Mouse (Mus musculus) lung, embryonic 16.5 days (tissue): Measurements from ENCODE around the gene Hist2h2ac. TPM values are rescaled to one million over a fixed set of nuclear protein-coding genes. Genes with fewer than 3 reads are reported as not detected.
"Not testable (repeated sequence)": the region's sequence is repeated elsewhere in the genome, so short reads cannot be mapped to it uniquely, and the experiment has no call there.

Experiments used
- ATAC-seq: fragments of 200-750 bp; cut with Nextera tagmentation; 2 replicates; pipeline ENCODE4 v1.8.0; 2017; ENCODE audit warnings: low read depth, mild to moderate bottlenecking, moderate library complexity
- H3K27ac ChIP-seq: fragments of 300-500 bp; sonication (generic); 2 replicates; pipeline ENCODE4 v1.5.1; 2014; ENCODE audit warnings: mild to moderate bottlenecking, control low read depth, low read length
- H3K27me3 ChIP-seq: fragments of 300-500 bp; sonication (generic); 2 replicates; pipeline ENCODE4 v1.6.1; 2014; ENCODE audit warnings: low read depth, low read length, mixed read lengths; ENCODE audit not compliant: control insufficient read depth, insufficient read depth
- H3K36me3 ChIP-seq: fragments of 300-500 bp; sonication (generic); 2 replicates; pipeline ENCODE4 v1.6.1; 2014; ENCODE audit warnings: low read length; ENCODE audit not compliant: control insufficient read depth, insufficient read depth
- H3K4me1 ChIP-seq: fragments of 300-500 bp; sonication (generic); replicated peaks from 2 replicates; pipeline ENCODE4 v1.6.1; 2014; ENCODE audit warnings: low read length, mixed read lengths; ENCODE audit not compliant: control insufficient read depth, insufficient read depth
- H3K4me2 ChIP-seq: fragments of 300-500 bp; sonication (generic); 2 replicates; pipeline ENCODE4 v1.6.1; 2014; ENCODE audit warnings: low read depth, low read length, control low read depth
- H3K4me3 ChIP-seq: fragments of 300-500 bp; sonication (generic); 2 replicates; pipeline ENCODE4 v1.5.1; 2014; ENCODE audit warnings: mild to moderate bottlenecking, low read length, control low read depth
- H3K9ac ChIP-seq: fragments of 300-500 bp; sonication (generic); 2 replicates; pipeline ENCODE4 v1.6.1; 2014; ENCODE audit warnings: low read length, control low read depth
- H3K9me3 ChIP-seq: fragments of 300-500 bp; sonication (generic); 2 replicates; pipeline ENCODE4 v1.6.1; 2016; ENCODE audit warnings: low read length; ENCODE audit not compliant: control insufficient read depth
- WGBS: fragments of 180-500 bp; shearing (Covaris S2); extraction: QIAGEN DNeasy Blood & Tissue Kit; methylation state at CpG from one replicate; pipeline ENCODE4 v1.1.7; 2014; 5-methylcytosine and 5-hydroxymethylcytosine counted together
- polyA plus RNA-seq: library from polyadenylated mRNA; unstranded; fragments of >200 nt; fragmentation: Nextera tagmentation; extraction: Ambion mirVana; gene quantifications from 2 replicates; pipeline ENCODE4 v1.2.1, GENCODE M21; 2015

Hist2h2ac gene
- polyA plus RNA-seq, 1 experiment from 2014 or later = 9.0 TPM

DNA sequence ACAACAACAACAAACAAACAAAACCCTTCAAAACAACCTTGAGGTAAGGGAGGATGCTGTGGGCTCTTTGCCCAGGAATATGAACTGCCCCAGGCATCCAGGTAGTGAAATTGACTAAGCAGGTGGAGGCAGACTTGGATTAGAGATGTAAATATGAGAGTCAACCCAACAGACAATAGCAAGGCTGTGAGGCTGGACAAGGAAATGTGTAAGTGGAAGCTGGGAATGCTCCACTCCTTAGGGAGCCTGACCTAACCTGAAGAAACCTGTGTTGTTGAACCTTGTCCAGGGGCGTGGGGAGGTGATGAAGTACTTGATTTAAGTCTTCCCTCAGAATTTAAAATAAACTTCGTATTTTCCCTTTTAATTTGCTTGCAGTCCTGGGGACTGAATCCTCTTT is 41.8 kb downstream of the Hist2h2ac start:
- no peak for ATAC-seq
- H3K27me3 ChIP-seq = no peaks in the 10 kb centered on the region
- no peak overlapping the region for H3K27ac ChIP-seq
- H3K9ac ChIP-seq = no peak overlapping the region
- WGBS = 75% methylated on average over 2 of the region's 2 CpGs
- peaks cover 23% of the 10 kb centered on the region for H3K4me1 ChIP-seq
- no peak overlapping the region for H3K4me2 ChIP-seq
- H3K9me3 ChIP-seq = no peaks in the 10 kb centered on the region
- peaks cover 36% of the 10 kb centered on the region for H3K36me3 ChIP-seq
- no peak overlapping the region for H3K4me3 ChIP-seq

DNA sequence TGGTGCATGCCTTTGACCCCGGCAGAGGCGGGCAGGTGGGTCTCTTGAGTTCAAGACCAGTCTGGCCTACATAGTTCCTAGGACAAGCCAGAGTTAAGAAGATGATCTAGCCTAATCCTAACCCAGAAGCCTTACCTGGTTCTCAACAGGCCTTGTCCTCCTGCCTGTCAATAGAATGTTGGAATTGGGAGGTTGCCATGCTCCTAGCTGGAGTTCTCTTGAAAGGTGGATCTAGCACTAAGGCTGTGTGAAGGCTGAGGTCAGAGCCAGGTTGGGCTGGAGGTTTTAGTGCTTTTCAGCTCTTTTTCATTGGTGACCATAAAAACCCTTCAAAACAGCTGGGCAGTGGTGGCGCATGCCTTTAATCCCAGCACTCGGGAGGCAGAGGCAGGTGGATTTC is 42.3 kb downstream of the Hist2h2ac start:
- H3K4me2 ChIP-seq = no peak overlapping the region
- H3K9ac ChIP-seq = no peak overlapping the region
- no peaks in the 10 kb centered on the region for H3K27me3 ChIP-seq
- peaks cover 37% of the 10 kb centered on the region for H3K36me3 ChIP-seq
- H3K9me3 ChIP-seq = no peaks in the 10 kb centered on the region
- no peak for ATAC-seq
- H3K4me1 ChIP-seq = peaks cover 24% of the 10 kb centered on the region
- H3K4me3 ChIP-seq = no peak overlapping the region
- WGBS = 84% methylated on average over 4 of the region's 4 CpGs
- no peak overlapping the region for H3K27ac ChIP-seq

DNA sequence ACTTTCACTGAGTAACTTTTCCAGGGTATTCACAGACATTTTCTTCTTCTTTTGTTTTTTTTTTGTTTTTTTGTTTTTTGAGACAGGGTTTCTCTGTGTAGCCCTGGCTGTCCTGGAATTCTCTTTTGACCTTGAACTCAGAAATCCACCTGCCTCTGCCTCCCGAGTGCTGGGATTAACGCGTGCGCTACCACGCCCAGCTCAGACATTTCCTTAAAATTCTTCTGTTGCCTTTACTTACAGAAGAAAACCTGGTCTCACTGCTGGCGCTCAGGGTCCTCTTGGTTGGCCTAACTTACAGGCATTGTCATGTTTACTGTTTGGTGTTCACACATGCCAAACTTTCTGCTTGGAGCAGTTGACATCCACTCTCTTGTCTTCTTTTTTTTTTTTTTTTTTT is 45.4 kb downstream of the Hist2h2ac start:
- H3K36me3 ChIP-seq = peaks cover 37% of the 10 kb centered on the region
- no peak overlapping the region for H3K4me2 ChIP-seq
- 93% methylated on average over 6 of the region's 6 CpGs for WGBS
- no peaks in the 10 kb centered on the region for H3K27me3 ChIP-seq
- H3K27ac ChIP-seq = no peak overlapping the region
- H3K4me3 ChIP-seq = no peak overlapping the region
- no peak for ATAC-seq
- H3K9me3 ChIP-seq = no peaks in the 10 kb centered on the region
- H3K9ac ChIP-seq = no peak overlapping the region
- H3K4me1 ChIP-seq = peaks cover 24% of the 10 kb centered on the region

DNA sequence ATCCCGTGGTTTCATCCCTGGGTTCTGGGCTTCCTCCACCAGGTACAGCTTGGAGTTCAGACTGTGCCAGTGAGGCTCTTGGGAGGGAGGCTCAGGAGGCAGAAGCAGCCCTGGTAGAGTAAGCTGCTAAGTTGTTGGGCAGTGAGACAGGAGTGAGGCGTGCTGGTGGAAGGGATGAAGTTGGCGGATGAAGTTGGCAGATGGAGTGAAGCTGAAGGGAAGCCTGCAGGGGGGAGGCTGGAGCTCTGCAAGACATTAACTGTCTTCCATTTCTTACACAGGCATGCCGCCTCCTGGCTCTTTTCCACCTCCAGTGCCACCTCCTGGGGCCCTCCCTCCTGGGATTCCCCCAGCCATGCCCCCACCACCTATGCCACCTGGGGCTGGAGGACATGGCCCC is 46.6 kb downstream of the Hist2h2ac start:
- not testable (repeated sequence) for H3K9ac ChIP-seq, H3K27me3 ChIP-seq
- H3K4me1 ChIP-seq = peaks cover 24% of the 10 kb centered on the region

DNA sequence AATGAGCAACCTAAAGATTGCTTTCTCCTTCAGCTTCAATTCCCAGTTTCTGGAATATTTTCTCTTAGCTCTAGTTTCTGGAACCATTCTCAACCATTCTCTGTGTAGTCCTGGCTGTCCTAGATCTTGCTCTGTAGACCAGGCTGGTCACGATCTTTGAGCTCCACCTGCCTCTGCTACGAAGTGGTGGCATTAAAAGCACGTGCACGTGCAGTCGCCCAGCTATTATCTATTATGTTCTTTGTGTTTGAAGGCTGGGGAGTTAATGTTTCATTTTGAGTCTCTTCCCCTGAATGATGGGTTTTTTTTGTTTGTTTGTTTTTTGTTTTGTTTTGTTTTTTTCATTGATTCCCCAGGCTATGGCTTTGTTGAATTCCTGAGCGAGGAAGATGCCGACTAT is 47.5 kb downstream of the Hist2h2ac start:
- WGBS = 33% methylated on average over 7 of the region's 7 CpGs
- Histone ChIP-seq H3K36me3 (peaks cover 33% of the 10 kb centered on the region), H3K9me3 (no peaks in the 10 kb centered on the region), H3K27me3 (no peaks in the 10 kb centered on the region), H3K4me3 (peak overlapping the region; percentile 96), H3K9ac (peak overlapping the region; percentile 90), H3K4me2 (peak overlapping the region; percentile 80), H3K27ac (no peak overlapping the region), H3K4me1 (peaks cover 28% of the 10 kb centered on the region)
- ATAC-seq = no peak

More for the DNA sequence above, 46.6 kb downstream of the Hist2h2ac start:
- H3K9me3 ChIP-seq, ATAC-seq, H3K27ac ChIP-seq, H3K4me3 ChIP-seq, H3K4me2 ChIP-seq: not testable (repeated sequence)
- 81% methylated on average over 4 of the region's 4 CpGs for WGBS
- peaks cover 37% of the 10 kb centered on the region for H3K36me3 ChIP-seq

DNA sequence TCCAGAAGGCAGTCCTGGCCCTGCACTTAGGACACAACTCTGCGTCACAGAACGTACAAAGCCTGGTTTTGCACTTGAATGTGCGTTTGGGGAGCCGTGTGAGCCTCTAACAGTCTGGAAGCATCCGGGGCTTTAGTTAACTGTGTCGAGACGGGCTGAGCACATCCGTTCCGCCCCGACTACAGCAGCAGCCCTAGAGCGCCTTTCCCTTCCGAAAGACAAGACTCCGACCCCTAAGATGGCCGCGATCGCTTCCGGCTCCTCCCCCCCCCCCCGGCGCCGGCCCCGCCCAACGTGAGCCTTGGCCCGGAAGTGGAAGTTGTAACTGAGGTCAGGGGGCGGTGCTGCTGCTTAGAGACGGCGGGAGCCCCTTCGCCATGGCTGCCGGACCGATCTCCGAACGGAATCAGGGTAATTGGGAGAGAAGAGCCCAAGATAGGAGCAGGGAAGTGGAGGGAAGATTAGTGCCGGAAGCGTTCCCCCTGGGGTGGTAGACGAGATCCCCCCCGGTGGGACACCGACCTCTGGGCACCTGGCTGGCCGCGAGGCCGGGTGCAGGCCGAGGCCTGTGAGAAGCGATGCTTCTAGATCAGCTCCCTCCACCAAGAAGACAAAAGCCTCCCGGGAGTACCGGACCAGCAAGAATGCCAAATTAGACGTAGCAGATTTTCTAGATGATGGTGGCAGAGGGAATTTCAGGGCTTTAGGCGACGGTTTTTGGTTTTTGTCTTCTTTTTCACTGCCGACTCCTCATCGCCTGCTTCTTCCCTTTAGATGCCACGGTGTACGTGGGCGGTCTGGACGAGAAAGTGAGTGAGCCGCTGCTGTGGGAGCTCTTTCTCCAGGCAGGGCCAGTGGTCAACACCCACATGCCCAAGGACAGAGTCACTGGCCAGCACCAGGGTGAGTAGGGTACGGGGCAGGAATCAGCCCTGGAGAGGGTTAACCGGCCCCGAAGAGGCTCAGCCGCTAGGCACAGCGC is 48.2 kb downstream of the Hist2h2ac start, which contains the start of gene Sf3b4:
TSS of gene Sf3b4 (plus strand) at position 136 of the 982 bp plus-strand sequence.
- Histone ChIP-seq H3K36me3 (peaks cover 29% of the 10 kb centered on the region), H3K27me3 (no peaks in the 10 kb centered on the region), H3K27ac (peak within 1 kb of the TSS; percentile 100), H3K9me3 (no peaks in the 10 kb centered on the region), H3K4me3 (peak within 1 kb of the TSS; percentile 96), H3K9ac (peak within 1 kb of the TSS; percentile 96), H3K4me1 (peaks cover 31% of the 10 kb centered on the region), H3K4me2 (peak within 1 kb of the TSS; percentile 90)
- under 1% methylated on average over 55 of the region's 58 CpGs for WGBS
- peak; percentile 95 for ATAC-seq

DNA sequence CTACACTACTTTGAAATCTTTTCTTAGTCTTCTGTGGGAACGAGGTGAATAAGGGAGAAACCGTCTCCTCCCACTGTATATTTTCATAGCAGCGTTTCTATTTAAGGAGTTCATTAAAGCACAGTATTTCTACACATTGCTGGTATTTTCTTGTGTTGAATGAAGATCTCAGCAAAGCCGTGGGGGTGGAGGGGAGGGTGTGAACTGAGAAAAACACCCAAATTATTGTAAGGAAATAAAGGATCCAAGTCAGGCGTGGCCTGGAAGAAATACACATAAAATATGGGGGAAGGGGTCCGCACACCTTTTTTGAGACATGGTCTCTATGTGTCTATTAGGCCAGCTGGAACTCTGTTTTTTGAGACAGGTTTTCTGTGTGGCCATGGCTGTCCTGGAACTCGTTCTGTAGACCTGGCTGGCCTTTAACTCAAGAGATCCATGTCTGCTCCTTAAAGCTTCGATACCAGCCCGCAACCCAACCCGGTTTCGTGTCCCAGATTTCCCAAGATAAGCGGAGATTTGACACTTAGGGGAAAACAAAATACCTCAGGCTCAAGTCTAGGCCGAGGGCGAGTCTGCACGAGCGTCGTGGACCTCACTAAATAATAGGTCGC is 49.0 kb downstream of the Hist2h2ac start:
- Histone ChIP-seq H3K27ac (peak overlapping the region; percentile 100), H3K27me3 (no peaks in the 10 kb centered on the region), H3K9ac (peak overlapping the region; percentile 96), H3K4me3 (peak overlapping the region; percentile 96), H3K9me3 (no peaks in the 10 kb centered on the region), H3K36me3 (peaks cover 25% of the 10 kb centered on the region), H3K4me2 (peak overlapping the region; percentile 90), H3K4me1 (peaks cover 31% of the 10 kb centered on the region)
- peak; percentile 21 for ATAC-seq
- 12% methylated on average over 18 of the region's 18 CpGs for WGBS

DNA sequence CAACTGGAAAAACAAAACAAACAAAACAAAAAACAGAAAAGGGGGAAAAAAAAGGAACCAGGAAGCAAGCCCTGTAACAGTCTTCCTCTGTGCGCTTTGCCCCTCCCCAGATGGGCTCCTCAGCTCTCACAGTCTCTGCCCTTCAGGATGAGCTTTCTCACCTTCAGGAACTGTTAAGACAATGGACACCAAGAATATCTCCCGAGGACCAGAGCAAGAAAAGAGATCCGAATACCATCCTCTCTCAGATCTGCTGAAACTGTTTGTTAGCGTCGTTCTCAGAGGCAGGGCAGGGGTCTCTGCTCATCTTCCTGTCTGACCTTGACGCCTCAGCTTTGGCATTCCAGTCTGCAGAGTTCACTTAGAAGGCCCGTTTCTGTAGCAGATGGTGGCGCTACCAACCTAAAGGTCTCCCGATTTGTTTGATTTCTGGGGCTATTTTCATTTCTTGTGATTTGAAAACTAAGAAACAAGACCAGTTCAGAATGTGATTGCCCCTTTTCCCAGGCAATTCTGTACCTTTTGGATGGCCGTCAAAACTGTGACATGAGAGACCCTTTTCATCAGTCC is 49.6 kb downstream of the Hist2h2ac start:
- Histone ChIP-seq H3K4me2 (peak overlapping the region; percentile 90), H3K9me3 (no peaks in the 10 kb centered on the region), H3K27ac (peak overlapping the region; percentile 100), H3K9ac (peak overlapping the region; percentile 96), H3K27me3 (no peaks in the 10 kb centered on the region), H3K36me3 (peaks cover 18% of the 10 kb centered on the region), H3K4me3 (peak overlapping the region; percentile 96), H3K4me1 (peaks cover 31% of the 10 kb centered on the region)
- ATAC-seq = no peak
- 44% methylated on average over 10 of the region's 10 CpGs for WGBS
